Mouse (Mus musculus) testis, adult 2 months (tissue): ENCODE measurements around the gene Sdr9c7. TPM values are rescaled to one million over a fixed set of nuclear protein-coding genes. Genes with fewer than 3 reads are reported as not detected.
"Not testable (repeated sequence)": the region's sequence is repeated elsewhere in the genome, so short reads cannot be mapped to it uniquely, and the experiment has no call there.

Experiments
- H3K27ac ChIP-seq: fragments of 200-500 bp; 2 replicates; pipeline ENCODE4 v1.5.1; 2012; ENCODE audit warnings: low read depth, low read length; ENCODE audit not compliant: control insufficient read depth, insufficient read depth
- H3K27me3 ChIP-seq: fragments of 200-500 bp; 2 replicates; pipeline ENCODE4 v1.6.1; 2012; ENCODE audit warnings: mild to moderate bottlenecking, low read length, moderate library complexity; ENCODE audit not compliant: control insufficient read depth, insufficient read depth
- H3K36me3 ChIP-seq: fragments of 200-500 bp; 2 replicates; pipeline ENCODE4 v1.6.1; 2012; ENCODE audit warnings: mild to moderate bottlenecking, low read length; ENCODE audit not compliant: control insufficient read depth, insufficient read depth
- H3K4me1 ChIP-seq: fragments of 200-500 bp; 2 replicates; pipeline ENCODE4 v1.6.1; 2012; ENCODE audit warnings: low read length; ENCODE audit not compliant: control insufficient read depth, insufficient read depth
- H3K4me3 ChIP-seq: fragments of 200-500 bp; 2 replicates; pipeline ENCODE4 v1.5.1; 2012; ENCODE audit warnings: low read depth, mild to moderate bottlenecking, low read length, moderate library complexity, mixed read lengths; ENCODE audit not compliant: control insufficient read depth
- CTCF ChIP-seq: fragments of 200-500 bp; IDR thresholded peaks from 2 replicates; pipeline ENCODE4 v1.5.1; 2012; ENCODE audit warnings: low read depth, mild to moderate bottlenecking, inconsistent platforms, low read length, moderate library complexity; ENCODE audit not compliant: control insufficient read depth, insufficient read depth, insufficient replicate concordance
- POLR2A ChIP-seq: fragments of 200-500 bp; IDR thresholded peaks from 2 replicates; pipeline ENCODE4 v1.6.1; 2012; ENCODE audit warnings: low read depth, mild to moderate bottlenecking, inconsistent platforms, low read length, moderate library complexity; ENCODE audit not compliant: control insufficient read depth
- polyA plus RNA-seq: library from polyadenylated mRNA; depleted of rRNA; stranded (reverse); fragments of >200 nt; gene quantifications from 2 replicates; pipeline ENCODE4 v1.2.3, GENCODE M21; 2012

The Sdr9c7 gene
- polyA plus RNA-seq, 1 experiment: 0.38 TPM

GRCm38 (mm10) chr10:127878262-127879057 is 19.9 kb upstream of the Sdr9c7 start:
- Histone ChIP-seq H3K4me1 (no peaks in the 10 kb centered on the region), H3K4me3 (no peak overlapping the region), H3K36me3 (no peaks in the 10 kb centered on the region), H3K27me3 (no peaks in the 10 kb centered on the region), H3K27ac (no peak overlapping the region)
- no peak for TF ChIP-seq POLR2A
- no peak for TF ChIP-seq CTCF

- Histone ChIP-seq H3K27ac (no peak overlapping the region), H3K36me3 (no peaks in the 10 kb centered on the region)
These were observed 19.1 kb upstream of the Sdr9c7 start for GRCm38 (mm10) chr10:127879155-127879688.

GRCm38 (mm10) chr10:127881041-127881440 is 17.3 kb upstream of the Sdr9c7 start:
- Histone ChIP-seq H3K27me3 (no peaks in the 10 kb centered on the region), H3K4me1 (no peaks in the 10 kb centered on the region), H3K4me3 (no peak overlapping the region), H3K27ac (no peak overlapping the region), H3K36me3 (no peaks in the 10 kb centered on the region)
- TF ChIP-seq CTCF (no peak), POLR2A (no peak)

More at GRCm38 (mm10) chr10:127879155-127879688, 19.1 kb upstream of the Sdr9c7 start:
- Histone ChIP-seq H3K4me3 (no peak overlapping the region), H3K27me3 (no peaks in the 10 kb centered on the region), H3K4me1 (no peaks in the 10 kb centered on the region)
- TF ChIP-seq POLR2A: peak; percentile 35; the same call in 1 of the 2 replicates
- no peak for TF ChIP-seq CTCF

GRCm38 (mm10) chr10:127886551-127886950 is 11.8 kb upstream of the Sdr9c7 start:
- Histone ChIP-seq H3K27ac (no peak overlapping the region), H3K36me3 (no peaks in the 10 kb centered on the region), H3K4me3 (no peak overlapping the region), H3K27me3 (no peaks in the 10 kb centered on the region), H3K4me1 (no peaks in the 10 kb centered on the region)
- TF ChIP-seq CTCF: no peak
- no peak for TF ChIP-seq POLR2A

- Histone ChIP-seq H3K27ac (no peak overlapping the region), H3K36me3 (no peaks in the 10 kb centered on the region), H3K4me1 (no peaks in the 10 kb centered on the region), H3K27me3 (no peaks in the 10 kb centered on the region), H3K4me3 (no peak overlapping the region)
- no peak for TF ChIP-seq CTCF
- no peak for TF ChIP-seq POLR2A
These were observed 11.3 kb upstream of the Sdr9c7 start for GRCm38 (mm10) chr10:127886971-127887370.

GRCm38 (mm10) chr10:127888605-127889004 is 9.7 kb upstream of the Sdr9c7 start, which contains the start of gene Rdh7:
Gene Rdh7 (minus strand): TSS chr10:127888817.
- no peak within 1 kb of the TSS for H3K4me3 ChIP-seq
- H3K27me3 ChIP-seq: no peaks in the 10 kb centered on the region
- no peaks in the 10 kb centered on the region for H3K4me1 ChIP-seq
- no peak within 1 kb of the TSS for H3K27ac ChIP-seq
- H3K36me3 ChIP-seq: no peaks in the 10 kb centered on the region
- TF ChIP-seq CTCF (no peak), POLR2A (no peak)

- Histone ChIP-seq H3K27me3 (no peaks in the 10 kb centered on the region), H3K36me3 (no peaks in the 10 kb centered on the region), H3K4me1 (no peaks in the 10 kb centered on the region), H3K27ac (no peak overlapping the region), H3K4me3 (no peak overlapping the region)
- TF ChIP-seq POLR2A: no peak
- TF ChIP-seq CTCF: no peak
These were observed 6.8 kb upstream of the Sdr9c7 start for GRCm38 (mm10) chr10:127891481-127891880.

GRCm38 (mm10) chr10:127893163-127894022 is 4.9 kb upstream of the Sdr9c7 start:
- not testable (repeated sequence) for H3K27me3 ChIP-seq, H3K27ac ChIP-seq, H3K4me1 ChIP-seq, H3K4me3 ChIP-seq, H3K36me3 ChIP-seq
